Mouse (Mus musculus) frontal cortex, postnatal 25 days (tissue): Measurements from ENCODE around the gene Trmt61a.
"Not testable (repeated sequence)": the region's sequence is repeated elsewhere in the genome, so short reads cannot be mapped to it uniquely, and the experiment has no call there.

ENCODE experiments used
- DNase-seq, 2 experiments: peaks; one replicate each; pipeline ENCODE4 v3.0.0; 2022; ENCODE audit warnings: low spot score in 2 of 2

The Trmt61a gene

GRCm38 (mm10) chr12:111677882-111678669 lies at the start of gene Trmt61a:
Trmt61a (plus strand) TSS chr12:111678105.
- DNase-seq: peak; percentile 79 to 82

- peak; percentile 64 to 66 for DNase-seq
Observed at GRCm38 (mm10) chr12:111648061-111648645, 29.8 kb upstream of the Trmt61a start.

GRCm38 (mm10) chr12:111652953-111653352 lies 25.0 kb upstream of the Trmt61a start:
- no peak for DNase-seq

GRCm38 (mm10) chr12:111653434-111653833 lies 24.5 kb upstream of the Trmt61a start:
- DNase-seq: peak; percentile 64 to 67

GRCm38 (mm10) chr12:111655695-111656094 lies 22.2 kb upstream of the Trmt61a start:
- DNase-seq: no peak

- no peak for DNase-seq
Observed at GRCm38 (mm10) chr12:111659331-111659730, 18.6 kb upstream of the Trmt61a start.

- DNase-seq: no peak
Observed at GRCm38 (mm10) chr12:111660628-111661027, 17.3 kb upstream of the Trmt61a start.

GRCm38 (mm10) chr12:111661554-111661953 lies 16.4 kb upstream of the Trmt61a start:
- DNase-seq: not testable (repeated sequence)

- DNase-seq: no peak
Observed at GRCm38 (mm10) chr12:111663228-111664143, 14.4 kb upstream of the Trmt61a start.

- no peak for DNase-seq
Observed at GRCm38 (mm10) chr12:111664144-111664634, 13.7 kb upstream of the Trmt61a start.

- no peak for DNase-seq
Observed at GRCm38 (mm10) chr12:111665041-111665880, 12.6 kb upstream of the Trmt61a start.

- peak in 1 of 2 experiments; percentile 58 for DNase-seq
Observed at GRCm38 (mm10) chr12:111666380-111666779, 11.5 kb upstream of the Trmt61a start.

- DNase-seq: no peak
Observed at GRCm38 (mm10) chr12:111667421-111667820, 10.5 kb upstream of the Trmt61a start.

GRCm38 (mm10) chr12:111668457-111668912 lies 9.4 kb upstream of the Trmt61a start:
- DNase-seq: peak; percentile 96

GRCm38 (mm10) chr12:111669000-111669788 lies 8.7 kb upstream of the Trmt61a start:
- DNase-seq: no peak

- DNase-seq: no peak
Observed at GRCm38 (mm10) chr12:111669961-111670360, 7.9 kb upstream of the Trmt61a start.

- DNase-seq: peak in 1 of 2 experiments; percentile 56
Observed at GRCm38 (mm10) chr12:111670371-111670971, 7.4 kb upstream of the Trmt61a start.

GRCm38 (mm10) chr12:111670976-111671375 lies 6.9 kb upstream of the Trmt61a start:
- DNase-seq: no peak

- DNase-seq: peak; percentile 64 to 65
Observed at GRCm38 (mm10) chr12:111671431-111671902, 6.4 kb upstream of the Trmt61a start.
